Mouse (Mus musculus): Measurements from ENCODE around the gene Twistnb. TPM values are rescaled to one million over a fixed set of nuclear protein-coding genes. Genes with fewer than 3 reads are reported as not detected.

Twistnb gene
- polyA plus RNA-seq, 1 experiment from 2014 or later = 59.4 TPM

DNA sequence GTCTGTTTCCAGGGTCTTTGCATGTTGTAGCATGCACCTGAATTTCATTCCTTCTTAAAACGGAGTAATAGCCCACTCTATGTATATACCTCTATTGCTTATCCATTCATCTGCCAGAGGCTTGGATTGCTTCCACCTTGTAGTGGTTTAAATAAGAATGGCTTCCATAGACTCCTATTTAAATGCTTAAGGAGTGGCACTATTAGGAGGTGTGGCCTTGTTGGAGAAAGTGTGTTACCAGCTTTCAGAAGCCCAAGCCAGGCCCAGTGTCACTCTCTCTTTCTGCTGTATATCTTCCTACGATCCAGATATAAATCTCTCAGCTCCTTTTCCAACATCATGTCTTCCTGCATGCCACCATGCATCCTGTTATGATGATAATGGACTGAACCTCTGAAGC, 53.5 kb downstream of the Twistnb start:
- 84% methylated on average over 2 of the region's 2 CpGs for WGBS
- no peak overlapping the region for H3K4me2 ChIP-seq (ENCODE audit: low read length)
- no peak overlapping the region for H3K4me3 ChIP-seq (ENCODE audit: low read depth, low read length)
- DNase-seq (ENCODE audit: low spot score) = no peak
- no peak for ATAC-seq (replicated peaks; ENCODE audit: low FRiP score, low TSS enrichment, low read depth)
- H3K9me3 ChIP-seq (ENCODE audit: control insufficient read depth, low read length) = no peaks in the 10 kb centered on the region
- H3K36me3 ChIP-seq (ENCODE audit: control insufficient read depth, insufficient read depth, low read length) = no peaks in the 10 kb centered on the region
- no peak overlapping the region for H3K27ac ChIP-seq (ENCODE audit: low read depth)
- no peak overlapping the region for H3K9ac ChIP-seq (ENCODE audit: low read length)
- H3K4me1 ChIP-seq (replicated peaks; ENCODE audit: control insufficient read depth, insufficient read depth, low read length) = no peaks in the 10 kb centered on the region
- no peaks in the 10 kb centered on the region for H3K27me3 ChIP-seq (replicated peaks; ENCODE audit: control insufficient read depth, insufficient read depth, low read length)

Other genes starting within 250 kb of the Twistnb start
- gene Efcab10, start 34.8 kb upstream of the Twistnb start, polyA plus RNA-seq (2014; fragmentation: Nextera tagmentation; extraction: Ambion mirVana) = 0.28 TPM in 1 of 2 replicates, not detected in the other

Measured in intestine, embryonic 14.5 days (tissue).